Mouse (Mus musculus) naive thymus-derived CD4-positive, alpha-beta T cell, adult 2 months (primary cell): ENCODE measurements at regions not wholly inside any gene's neighbourhood (a gene's known extent, or its start where the extent isn't known, plus 50 kb on each side); places are given as distances from the start of the nearest gene placed in this dataset.

Experiments
- DNase-seq: peaks from one replicate; pipeline ENCODE4 v3.0.0-alpha.2; 2011; ENCODE audit warnings: low read depth

GRCm38 (mm10) chr9:71420064-71420463 lies 65.7 kb downstream of the Polr2m start:
- DNase-seq, result no peak

- no peak for DNase-seq
Measured at GRCm38 (mm10) chr9:71418531-71418930, 67.2 kb downstream of the Polr2m start.

- no peak for DNase-seq
Measured at GRCm38 (mm10) chr9:71417248-71417647, 68.5 kb downstream of the Polr2m start.

DNA sequence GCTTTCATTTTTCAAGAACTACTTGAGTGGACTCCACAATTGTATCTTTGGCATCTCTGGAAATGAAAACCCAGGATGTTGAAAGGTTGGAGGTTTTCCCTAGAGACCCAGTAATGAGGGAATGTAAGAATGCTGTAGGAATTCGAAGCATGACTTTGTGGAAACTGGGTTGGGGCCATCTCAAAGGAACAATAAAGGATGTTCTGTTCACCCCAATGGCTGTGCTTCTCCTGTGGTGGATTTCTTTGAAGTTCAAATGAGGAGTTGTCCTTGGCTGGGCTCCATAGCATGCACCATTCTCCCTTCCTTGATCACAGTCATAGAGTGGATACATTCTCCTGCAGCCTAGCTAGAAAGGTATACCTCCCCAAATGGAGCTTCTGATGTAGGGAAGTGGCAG lies 74.6 kb downstream of the Polr2m start:
- no peak for DNase-seq

- DNase-seq, result no peak
Measured at GRCm38 (mm10) chr9:71409925-71410324, 75.8 kb downstream of the Polr2m start.

DNA sequence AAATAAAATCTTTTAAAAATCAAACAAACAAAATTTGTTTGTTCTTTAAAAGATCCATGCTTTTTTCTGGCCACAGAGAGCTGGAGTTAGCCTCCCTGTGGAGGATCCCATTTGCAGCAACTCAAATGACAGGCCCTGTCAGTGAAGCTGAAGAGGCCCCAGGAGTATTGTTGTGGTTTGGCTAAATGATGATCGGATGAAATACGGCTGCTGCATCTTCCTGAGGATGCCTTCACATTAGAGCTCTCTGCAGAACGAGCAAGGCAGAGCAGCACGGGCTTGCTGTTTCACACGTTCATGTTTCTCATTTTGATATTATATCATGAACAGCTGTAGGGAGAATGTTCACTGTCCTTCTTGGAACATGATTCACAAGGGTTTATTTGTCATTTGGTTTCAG lies 76.8 kb downstream of the Polr2m start:
- DNase-seq, result no peak

DNA sequence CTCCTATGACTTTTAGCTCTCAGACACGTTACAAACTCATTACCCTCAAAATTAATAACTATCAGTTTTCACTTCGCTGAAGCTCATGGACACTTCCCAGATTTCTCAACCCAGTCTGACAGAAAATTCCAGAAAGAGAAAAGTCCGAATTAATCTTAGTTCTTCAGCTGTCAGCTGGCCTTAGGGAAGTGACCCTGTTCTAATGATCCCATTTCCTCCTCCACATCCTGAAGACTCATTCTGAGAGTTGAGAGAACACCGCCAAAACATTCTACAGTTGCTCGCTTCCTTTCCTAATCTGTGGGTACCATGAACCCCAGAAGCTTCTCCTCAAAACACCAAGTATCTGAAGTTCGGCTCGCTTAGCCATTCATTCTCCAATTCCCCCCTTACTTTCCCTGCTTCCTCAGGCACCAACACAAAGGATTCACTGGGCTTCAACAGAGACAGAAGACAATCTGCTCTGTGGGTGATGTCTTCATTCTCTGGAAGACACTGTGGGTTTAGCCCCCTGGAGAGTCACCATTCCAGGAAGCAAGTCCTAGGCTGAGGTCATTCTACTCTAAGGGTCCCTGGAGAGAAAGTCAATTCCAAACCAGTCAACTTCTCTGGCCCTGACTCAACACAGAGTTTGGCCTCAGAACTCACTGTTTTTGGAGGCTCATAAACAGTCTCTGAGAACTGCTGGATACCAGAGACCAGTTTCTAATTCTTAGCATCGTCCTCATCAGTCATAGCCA lies 81.2 kb downstream of the Polr2m start:
- DNase-seq, result no peak

DNA sequence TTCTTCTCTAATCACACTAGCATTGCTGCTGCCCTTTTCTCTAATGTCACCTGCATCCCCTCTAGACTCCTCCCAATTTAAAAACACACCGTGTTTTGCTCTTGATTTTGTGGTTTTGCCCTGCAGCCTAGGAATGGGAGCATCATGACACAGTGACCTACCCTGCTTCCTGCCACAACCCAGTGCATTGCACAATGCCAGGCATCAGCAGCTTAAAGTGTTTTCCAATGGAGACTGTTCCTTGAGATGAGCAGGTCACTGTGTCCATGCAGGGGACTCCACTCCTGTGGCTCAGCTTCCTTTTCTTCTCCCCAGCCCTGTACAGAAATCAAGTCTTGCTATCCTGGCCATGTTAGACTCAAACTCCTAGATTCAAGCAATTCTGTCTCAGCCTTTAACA lies 84.1 kb downstream of the Polr2m start:
- DNase-seq, result no peak

- no peak for DNase-seq
Measured at GRCm38 (mm10) chr9:71399346-71399745, 86.4 kb downstream of the Polr2m start.

- no peak for DNase-seq
Measured at GRCm38 (mm10) chr9:71396784-71397183, 89.0 kb downstream of the Polr2m start.

DNA sequence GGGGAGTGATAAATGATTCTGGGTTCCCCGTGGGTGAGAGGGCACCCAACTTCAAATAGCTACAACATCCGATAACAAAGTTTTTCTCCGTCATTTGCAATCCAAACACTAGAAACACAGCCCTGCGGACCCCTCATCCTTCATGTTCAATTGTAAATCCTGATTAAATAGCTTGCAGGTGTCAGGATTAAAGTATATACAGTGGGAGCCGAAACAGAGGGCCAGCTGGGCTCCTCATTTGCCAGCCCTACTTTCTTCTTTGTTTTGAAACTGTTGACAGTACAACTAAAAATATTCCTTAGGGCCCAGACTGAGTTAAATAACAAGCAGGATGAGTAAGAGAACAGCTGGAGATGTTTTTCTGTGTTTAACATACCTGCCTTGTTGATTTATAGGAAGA lies 95.5 kb downstream of the Polr2m start:
- no peak for DNase-seq

DNA sequence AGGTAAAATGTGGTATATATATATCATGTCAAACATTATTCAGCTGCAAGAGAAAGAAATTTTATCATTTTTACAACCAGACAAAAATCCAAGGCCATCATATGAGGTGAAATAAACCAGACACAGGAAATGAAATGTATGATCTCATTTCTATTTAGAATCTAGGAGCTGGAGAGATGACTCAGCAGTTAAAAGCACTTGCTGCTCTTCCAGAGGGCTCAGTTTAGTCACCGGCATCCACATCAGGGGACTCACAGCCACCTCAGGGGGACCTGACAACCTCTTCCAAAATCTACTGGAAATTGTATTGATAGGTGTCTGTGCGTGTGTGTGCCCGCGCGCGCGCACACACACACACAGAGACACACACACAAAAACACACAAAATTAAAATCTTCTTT lies 98.3 kb downstream of the Polr2m start:
- no peak for DNase-seq

DNA sequence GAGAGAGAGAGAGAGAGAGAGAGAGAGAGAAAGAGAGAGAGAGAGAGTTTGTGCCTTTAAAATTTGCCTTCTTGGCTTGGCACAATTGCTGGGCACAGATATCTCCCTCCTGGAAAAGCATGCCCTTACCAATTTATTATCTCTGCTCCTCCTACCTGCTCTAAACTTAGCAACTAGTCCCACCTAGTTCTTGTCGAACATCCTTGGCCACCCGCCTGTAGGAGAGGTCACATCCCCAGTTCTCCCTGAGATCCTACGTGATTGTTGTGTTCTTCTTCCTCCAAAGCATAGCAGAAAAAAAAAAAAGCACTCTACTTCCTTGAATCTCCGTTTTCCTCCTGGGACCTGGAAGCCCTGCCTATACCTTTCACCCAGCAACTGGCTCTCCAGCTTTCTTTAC lies 101.8 kb downstream of the Polr2m start:
- no peak for DNase-seq

- no peak for DNase-seq
Measured at GRCm38 (mm10) chr9:71379731-71380250, 105.9 kb downstream of the Polr2m start.

DNA sequence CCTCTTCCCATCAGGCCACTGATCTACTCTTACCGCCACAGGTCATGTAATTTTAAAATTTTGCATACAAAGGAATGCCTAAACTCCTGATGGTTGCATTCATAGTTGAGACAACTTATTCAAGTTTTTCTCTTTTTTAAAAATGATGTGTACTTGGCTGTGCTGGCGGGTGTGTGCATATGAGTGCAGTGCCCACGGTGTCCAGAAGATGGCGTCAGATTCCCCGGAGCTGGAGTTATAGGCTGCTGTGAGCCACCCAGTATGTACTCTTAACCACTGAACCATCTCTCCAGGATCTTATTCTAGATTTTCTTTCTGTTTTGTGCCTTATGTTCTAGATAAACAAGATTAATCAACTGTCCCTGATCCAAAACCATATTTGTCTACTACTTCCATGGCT lies 116.0 kb downstream of the Polr2m start:
- no peak for DNase-seq

- DNase-seq, result no peak
Measured at GRCm38 (mm10) chr9:71369202-71369601, 116.5 kb downstream of the Polr2m start.

GRCm38 (mm10) chr9:71366573-71366972 lies 119.2 kb downstream of the Polr2m start:
- no peak for DNase-seq

GRCm38 (mm10) chr9:71365177-71365738 lies 120.5 kb downstream of the Polr2m start:
- DNase-seq, result no peak

GRCm38 (mm10) chr9:71364047-71364665 lies 121.6 kb downstream of the Polr2m start:
- DNase-seq, result no peak

DNA sequence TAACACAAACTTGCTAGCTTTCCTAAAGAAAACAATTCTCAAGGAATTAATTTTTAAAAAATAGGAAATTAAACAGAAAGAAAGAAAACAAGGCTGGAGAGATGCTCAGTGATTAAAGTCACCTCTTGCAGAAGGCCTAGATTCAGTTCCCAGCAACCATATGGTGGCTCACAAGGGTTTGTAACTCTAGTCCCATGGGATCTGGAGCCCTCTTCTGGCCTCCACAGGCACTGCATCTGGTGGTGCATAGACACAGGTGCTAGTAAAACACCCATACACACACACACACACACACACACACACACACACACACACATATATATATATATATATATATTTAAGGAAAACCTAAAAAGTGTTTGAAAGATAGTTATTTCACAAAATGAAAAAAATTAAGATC lies 123.3 kb downstream of the Polr2m start:
- DNase-seq, result no peak

- DNase-seq, result no peak
Measured at GRCm38 (mm10) chr9:71361961-71362360, 123.8 kb downstream of the Polr2m start.

GRCm38 (mm10) chr9:71361311-71361710 lies 124.4 kb downstream of the Polr2m start:
- no peak for DNase-seq

DNA sequence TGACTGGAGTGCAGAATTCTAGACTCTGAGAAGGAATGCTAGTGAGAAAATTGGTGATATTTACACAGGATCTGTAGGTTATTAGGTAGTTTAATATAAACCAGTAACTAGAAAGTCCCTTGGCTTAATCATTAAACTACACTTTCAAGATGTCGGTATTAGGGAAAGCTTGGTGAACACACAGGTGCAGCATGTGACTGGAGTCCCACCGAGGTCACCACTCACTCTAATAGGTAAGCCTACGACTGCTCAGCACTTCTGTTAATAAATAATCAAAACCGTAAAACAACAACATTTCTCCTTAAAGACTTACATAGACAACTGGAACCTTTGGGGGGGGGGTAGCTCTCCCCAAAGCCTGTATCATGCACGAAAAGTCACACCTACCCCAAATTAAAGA lies 125.1 kb downstream of the Polr2m start:
- no peak for DNase-seq
